Mouse (Mus musculus) megakaryocyte, embryonic 14.5 days (primary cell): ENCODE measurements around the gene Add3. TPM values are rescaled to one million over a fixed set of nuclear protein-coding genes. Genes with fewer than 3 reads are reported as not detected.

Experiments used
- H3K27me3 ChIP-seq: replicated peaks from 2 replicates; pipeline ENCODE3; 2012; ENCODE audit warnings: inconsistent platforms
- H3K36me3 ChIP-seq: replicated peaks from 2 replicates; pipeline ENCODE3; 2012; ENCODE audit warnings: low read length, inconsistent platforms, mixed read lengths
- H3K4me1 ChIP-seq: 2 replicates; pipeline ENCODE4 v1.6.1; 2012; ENCODE audit warnings: inconsistent platforms
- H3K4me3 ChIP-seq: replicated peaks from 2 replicates; pipeline ENCODE3; 2012; ENCODE audit warnings: moderate library complexity, mild to moderate bottlenecking, inconsistent platforms
- H3K9me3 ChIP-seq: 2 replicates; pipeline ENCODE4 v1.6.1; 2012; ENCODE audit warnings: inconsistent platforms
- FLI1 ChIP-seq: IDR thresholded peaks from 2 replicates; pipeline ENCODE4 v1.6.1; 2012; ENCODE audit warnings: low read length, inconsistent platforms, mixed read lengths
- GATA1 ChIP-seq: IDR thresholded peaks from 3 replicates; pipeline ENCODE4 v1.6.1; 2012; ENCODE audit warnings: mixed read lengths, low read length, inconsistent platforms, borderline replicate concordance
- polyA plus RNA-seq: library from polyadenylated mRNA; stranded (reverse); fragments of >175 nt; gene quantifications from 2 replicates; pipeline ENCODE4 v1.2.3, GENCODE M21; 2012; ENCODE audit warnings: low replicate concordance; ENCODE audit not compliant: insufficient read depth

Gene Add3
- 1.3 and 6.1 TPM in 2 replicates for polyA plus RNA-seq

DNA sequence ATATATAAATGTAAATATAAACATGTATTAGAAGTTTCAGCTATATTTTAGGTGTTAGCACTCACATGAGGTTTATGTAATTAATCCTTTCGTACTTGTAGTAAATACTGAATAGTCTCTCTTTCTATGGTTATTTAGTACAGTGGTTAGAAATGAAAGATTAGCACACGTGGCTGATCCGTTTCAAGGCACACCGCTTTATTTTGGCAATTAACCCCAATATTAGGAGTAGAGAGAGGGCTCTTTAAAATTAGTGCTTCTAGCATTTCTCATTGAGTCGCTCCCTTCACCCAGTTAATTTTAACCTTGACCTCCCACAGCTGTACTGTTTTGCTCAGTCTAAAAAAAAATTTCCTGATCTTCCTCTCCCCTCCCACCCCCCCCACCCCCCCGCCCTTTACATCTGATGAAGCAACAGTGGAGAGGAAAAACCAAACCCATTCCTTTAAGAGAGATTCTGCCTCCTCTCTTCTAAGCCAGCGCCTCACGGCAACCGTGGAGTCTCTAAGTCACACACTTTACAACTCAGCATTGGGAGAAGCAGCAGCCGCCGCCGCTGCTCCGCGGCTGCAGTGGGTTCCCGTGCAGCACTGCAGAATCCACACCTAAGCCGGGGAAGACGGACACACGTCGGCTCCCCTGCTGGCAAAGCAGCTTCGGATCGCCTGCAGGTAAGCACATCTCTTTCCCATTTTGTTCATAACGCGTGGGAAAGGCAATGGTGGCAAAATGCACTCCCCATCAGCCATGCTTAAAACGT, at the start of gene Add3:
Gene Add3, plus strand, starts transcription at position 400 of the 760 bp plus-strand sequence.
- Histone ChIP-seq H3K9me3 (no peaks in the 10 kb centered on the region), H3K4me1 (peaks cover 32% of the 10 kb centered on the region), H3K36me3 (no peaks in the 10 kb centered on the region), H3K27me3 (no peaks in the 10 kb centered on the region), H3K4me3 (peak within 1 kb of the TSS; percentile 99)
- TF ChIP-seq FLI1 (no peak), GATA1 (no peak)

DNA sequence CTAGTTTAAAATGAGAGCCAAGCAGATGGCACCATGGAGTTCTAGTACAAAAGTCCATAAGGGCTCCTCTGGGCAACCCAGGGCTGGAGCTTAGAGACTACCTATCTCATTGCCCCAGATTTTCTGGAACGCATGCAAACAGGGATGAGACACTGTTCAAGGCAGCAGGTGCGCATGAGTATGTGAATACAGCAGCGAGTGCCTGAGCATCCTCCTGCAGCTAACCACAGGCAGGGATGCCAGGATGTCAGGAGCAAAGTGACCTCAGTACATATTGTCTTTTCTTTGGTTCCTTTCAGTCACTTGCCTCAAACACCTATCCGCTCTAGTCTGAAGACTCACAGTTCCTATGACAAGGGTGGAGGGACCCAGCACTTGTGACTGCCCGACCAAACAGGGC, 49.6 kb upstream of the Add3 start:
- Histone ChIP-seq H3K27me3 (peaks cover 15% of the 10 kb centered on the region), H3K9me3 (no peaks in the 10 kb centered on the region), H3K36me3 (no peaks in the 10 kb centered on the region), H3K4me3 (peak overlapping the region; percentile 33), H3K4me1 (peaks cover 25% of the 10 kb centered on the region)
- TF ChIP-seq GATA1: no peak
- TF ChIP-seq FLI1: no peak

DNA sequence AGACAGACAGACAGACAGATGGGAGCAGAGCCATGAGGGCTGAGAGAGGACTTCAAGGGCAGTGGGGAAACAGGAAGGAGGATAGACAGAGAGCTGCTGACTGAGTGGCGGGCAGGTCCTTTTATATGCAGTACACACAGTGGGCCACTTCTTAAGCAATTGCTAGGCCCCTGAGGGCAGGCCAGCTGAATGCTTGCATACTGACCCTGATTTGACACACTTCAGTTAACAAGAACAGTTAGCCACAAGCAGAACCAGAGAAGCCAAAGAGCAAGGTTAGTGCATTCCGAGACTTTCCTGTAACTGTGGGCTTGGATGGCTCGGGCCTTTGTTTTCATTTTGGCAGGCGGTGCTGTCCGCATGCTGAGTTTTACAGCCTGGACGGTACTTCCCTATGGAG, 48.0 kb upstream of the Add3 start:
- no peak overlapping the region for H3K4me3 ChIP-seq
- no peak for TF ChIP-seq GATA1
- TF ChIP-seq FLI1: no peak
- H3K9me3 ChIP-seq: no peaks in the 10 kb centered on the region
- H3K36me3 ChIP-seq: no peaks in the 10 kb centered on the region
- peaks cover 24% of the 10 kb centered on the region for H3K4me1 ChIP-seq
- H3K27me3 ChIP-seq: peaks cover 9% of the 10 kb centered on the region

DNA sequence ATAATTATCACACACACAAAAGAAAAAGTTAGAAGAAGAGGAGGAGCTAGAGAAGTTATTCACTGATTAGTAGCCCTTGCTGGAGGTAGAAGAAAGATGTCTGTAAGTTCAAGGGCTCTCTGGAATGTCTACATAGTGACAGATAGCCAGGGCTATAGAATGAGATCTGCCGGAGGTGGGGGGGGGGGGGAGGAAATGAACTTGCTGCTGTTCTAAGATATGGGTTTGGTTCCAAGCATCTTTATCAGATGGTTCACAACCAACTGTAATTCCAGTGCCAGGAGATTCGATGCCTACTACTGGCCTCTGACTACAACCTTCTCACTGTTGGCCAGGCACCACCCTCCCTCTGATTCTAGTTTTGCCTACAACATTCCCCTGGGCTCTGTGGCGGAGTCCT, 46.9 kb upstream of the Add3 start:
- H3K4me3 ChIP-seq: no peak overlapping the region
- H3K4me1 ChIP-seq: peaks cover 21% of the 10 kb centered on the region
- no peak for TF ChIP-seq FLI1
- no peak for TF ChIP-seq GATA1

DNA sequence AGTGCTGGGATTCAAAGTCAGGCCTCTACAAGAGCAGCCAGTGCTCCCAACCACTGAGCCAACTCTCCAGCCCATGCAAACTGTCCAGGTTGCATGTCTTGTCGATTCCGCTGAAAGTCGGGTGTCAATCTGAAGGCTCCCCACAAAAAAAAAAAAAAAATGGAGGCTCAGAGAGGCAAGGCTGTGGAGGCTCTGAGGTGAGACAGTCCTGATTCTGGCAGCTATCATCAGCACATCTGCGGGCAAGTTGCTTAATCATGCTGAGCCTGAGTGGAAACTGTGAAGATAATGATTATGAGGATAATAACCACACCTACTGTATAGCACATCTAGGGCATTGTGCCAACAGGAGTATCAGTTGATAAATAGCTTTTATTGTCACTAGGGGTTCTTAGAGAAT, 45.6 kb upstream of the Add3 start:
- no peak overlapping the region for H3K4me3 ChIP-seq
- TF ChIP-seq FLI1: no peak
- TF ChIP-seq GATA1: no peak
- no peaks in the 10 kb centered on the region for H3K36me3 ChIP-seq
- peaks cover 9% of the 10 kb centered on the region for H3K27me3 ChIP-seq
- H3K4me1 ChIP-seq: peaks cover 21% of the 10 kb centered on the region
- no peaks in the 10 kb centered on the region for H3K9me3 ChIP-seq

More for the DNA sequence above, 46.9 kb upstream of the Add3 start:
- no peaks in the 10 kb centered on the region for H3K36me3 ChIP-seq
- peaks cover 11% of the 10 kb centered on the region for H3K27me3 ChIP-seq
- no peaks in the 10 kb centered on the region for H3K9me3 ChIP-seq

DNA sequence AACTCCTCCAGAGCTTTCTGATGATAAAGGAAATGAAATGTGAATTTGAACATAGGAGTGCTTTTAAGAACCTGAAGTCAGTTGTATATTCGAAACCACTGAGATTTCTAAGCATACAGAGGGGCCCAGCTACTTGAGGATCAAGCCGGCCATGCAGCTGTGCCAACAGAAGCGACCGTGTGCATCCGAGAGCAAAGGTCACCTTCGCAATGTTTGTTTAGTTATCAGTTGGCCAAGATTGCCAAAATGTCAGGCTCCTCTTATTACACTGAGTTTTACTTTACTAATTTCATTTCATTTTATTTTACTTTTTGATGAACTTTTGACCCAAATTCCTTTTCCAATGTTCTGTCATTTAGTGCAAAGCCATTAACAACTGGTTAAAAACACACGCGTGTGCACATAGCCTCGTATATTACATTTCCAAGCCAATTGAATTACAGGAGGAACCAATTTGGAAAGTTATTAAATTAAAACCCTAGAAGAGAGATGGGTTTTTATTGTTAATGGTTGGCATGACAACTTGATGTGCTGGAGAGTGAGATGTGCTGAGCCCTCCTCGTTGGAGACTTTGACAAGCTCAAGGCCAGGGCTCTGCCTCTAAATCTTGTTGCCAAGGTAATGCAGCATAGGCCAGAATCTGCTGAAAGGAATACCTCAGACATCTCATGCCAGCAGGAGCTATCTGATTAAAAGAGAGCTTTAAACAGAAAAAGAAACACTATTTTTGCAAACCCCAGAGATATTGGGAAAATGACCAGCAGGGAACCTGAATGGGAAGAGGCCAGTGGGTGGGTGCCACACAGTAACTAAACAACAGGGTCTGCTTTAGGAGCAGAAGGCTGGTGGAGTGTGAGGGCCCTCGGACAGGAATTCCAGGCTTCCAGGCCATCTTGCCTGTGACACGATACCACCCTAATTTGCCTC, 38.6 kb upstream of the Add3 start:
- no peaks in the 10 kb centered on the region for H3K4me1 ChIP-seq
- no peaks in the 10 kb centered on the region for H3K36me3 ChIP-seq
- H3K9me3 ChIP-seq: no peaks in the 10 kb centered on the region
- peaks cover 6% of the 10 kb centered on the region for H3K27me3 ChIP-seq
- TF ChIP-seq FLI1 (no peak), GATA1 (no peak)
- no peak overlapping the region for H3K4me3 ChIP-seq

DNA sequence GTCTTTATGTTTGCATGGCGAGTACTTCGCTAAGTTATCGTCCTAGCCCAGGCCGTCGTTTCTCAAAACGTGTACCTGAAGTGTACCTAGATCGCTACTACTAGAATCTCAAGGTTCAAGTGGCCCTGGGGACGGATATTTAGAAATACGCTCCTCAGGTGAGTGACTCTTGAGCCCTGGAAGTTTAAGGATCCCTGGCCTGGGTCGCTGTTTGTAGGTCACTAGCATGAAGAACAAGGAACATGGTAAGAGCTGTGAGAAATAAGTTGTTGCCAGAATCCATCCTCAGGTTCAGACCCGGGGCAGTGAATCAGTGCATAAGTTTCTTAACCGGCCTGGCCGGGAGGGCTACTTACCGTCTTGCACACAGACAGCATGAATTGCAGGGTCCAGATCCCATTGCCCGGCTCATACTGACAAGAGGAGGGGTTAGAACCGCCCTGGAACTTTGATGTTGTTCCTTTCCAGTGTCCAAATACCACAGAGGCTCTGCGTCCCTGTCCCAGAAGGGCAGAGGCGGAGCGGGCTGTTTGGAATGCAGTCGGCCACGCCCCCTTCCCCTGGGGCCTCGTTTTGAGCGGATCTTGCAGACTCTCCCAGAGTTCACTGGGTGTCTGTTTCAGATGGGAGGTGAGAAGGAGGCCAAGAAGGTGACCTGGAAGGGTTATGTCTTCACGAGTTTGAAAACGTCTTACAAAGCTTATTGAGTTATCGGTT, 34.7 kb upstream of the Add3 start:
- no peaks in the 10 kb centered on the region for H3K9me3 ChIP-seq
- TF ChIP-seq FLI1: no peak
- H3K4me1 ChIP-seq: peaks cover 6% of the 10 kb centered on the region; the same call in 1 of the 2 replicates
- H3K4me3 ChIP-seq: no peak overlapping the region
- H3K27me3 ChIP-seq: peaks cover 2% of the 10 kb centered on the region
- H3K36me3 ChIP-seq: no peaks in the 10 kb centered on the region

DNA sequence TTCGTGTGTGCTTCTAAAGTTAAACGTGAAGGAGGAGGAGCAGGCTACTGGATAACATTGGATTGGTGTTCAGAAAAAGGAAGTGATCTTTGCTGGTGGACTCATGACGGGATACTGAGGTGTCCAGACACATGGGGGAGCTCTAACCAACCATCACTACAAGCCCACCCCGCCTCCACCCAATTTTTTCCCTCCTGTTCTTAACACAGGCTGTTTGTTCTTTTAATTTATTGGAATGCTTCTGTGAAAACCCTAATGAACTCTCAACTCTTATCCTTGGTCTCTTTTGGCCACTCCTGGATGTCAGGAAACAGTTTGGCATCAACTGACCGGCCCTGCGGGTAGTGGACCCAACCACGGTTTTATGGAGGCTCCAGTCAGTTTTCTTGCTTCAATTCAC, 33.3 kb upstream of the Add3 start:
- H3K4me1 ChIP-seq: peaks cover 10% of the 10 kb centered on the region
- H3K27me3 ChIP-seq: peaks cover 2% of the 10 kb centered on the region
- H3K9me3 ChIP-seq: no peaks in the 10 kb centered on the region
- TF ChIP-seq GATA1 (no peak), FLI1 (no peak)
- H3K4me3 ChIP-seq: no peak overlapping the region
- no peaks in the 10 kb centered on the region for H3K36me3 ChIP-seq

DNA sequence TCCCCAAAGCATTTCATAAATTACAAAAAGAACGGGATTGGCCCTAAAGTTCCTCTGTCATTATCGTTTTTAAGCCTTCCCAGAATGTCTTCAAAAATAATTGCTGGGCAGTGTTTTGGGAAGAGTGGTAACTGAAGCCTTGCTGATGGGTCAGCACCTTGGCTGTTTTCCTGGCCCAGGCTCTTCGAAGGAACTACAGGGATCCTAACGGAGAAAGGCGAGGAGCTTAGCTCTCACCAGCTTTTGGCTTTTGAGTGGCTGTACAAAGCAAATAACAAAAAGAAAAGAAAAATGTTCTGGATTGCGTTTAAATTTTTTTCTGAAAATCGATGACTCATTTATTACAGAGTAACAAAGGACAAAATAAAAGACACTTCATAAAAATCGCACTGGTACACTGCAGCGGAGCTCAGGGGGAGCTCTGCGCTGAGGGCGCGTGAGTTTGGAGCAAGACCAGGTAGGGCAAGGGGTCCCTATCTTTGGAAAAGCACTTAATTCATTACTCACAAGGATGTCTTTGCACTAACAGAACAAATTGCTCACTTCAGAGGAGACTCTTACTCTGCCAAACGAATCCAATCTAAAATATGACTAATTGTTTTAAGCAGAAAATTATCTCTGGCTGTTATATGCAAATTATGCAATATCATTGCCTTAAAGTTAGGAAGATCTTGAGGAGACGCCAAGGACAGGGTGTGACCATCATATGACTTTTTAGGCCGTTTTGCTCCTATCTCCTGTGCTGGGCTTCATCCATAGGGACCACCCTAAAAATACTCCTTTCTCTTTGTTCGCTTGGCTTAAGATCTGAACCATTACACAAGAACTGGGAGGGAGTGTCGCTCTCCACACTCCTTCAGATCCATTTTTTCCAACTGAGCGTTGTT, 32.6 kb upstream of the Add3 start:
- Histone ChIP-seq H3K36me3 (no peaks in the 10 kb centered on the region), H3K9me3 (no peaks in the 10 kb centered on the region), H3K4me3 (no peak overlapping the region), H3K4me1 (peaks cover 14% of the 10 kb centered on the region), H3K27me3 (no peaks in the 10 kb centered on the region)
- TF ChIP-seq GATA1: no peak
- no peak for TF ChIP-seq FLI1
